Mouse (Mus musculus) left cerebral cortex, postnatal 36 days (tissue): ENCODE data around the gene Mrvi1. TPM values are rescaled to one million over a fixed set of nuclear protein-coding genes. Genes with fewer than 3 reads are reported as not detected.
A peak's percentile ranks its signal among the peaks of the same experiment; 100 is the strongest.
"Not testable (repeated sequence)": the region's sequence is repeated elsewhere in the genome, so short reads cannot be mapped to it uniquely, and the experiment has no call there.

Experiments used
- DNase-seq, 2 experiments: peaks; one replicate each; pipeline ENCODE4 v3.0.0; 2021 to 2022; ENCODE audit warnings: low spot score in 2 of 2, mixed read lengths in 1 of 2
- intact Hi-C: fragments of 180-260 bp; cut with DNase I; formaldehyde crosslinking; loops from one replicate; pipeline ENCODE4 v1.15.1; 2025
- total RNA-seq, 2 experiments: library from RNA; stranded (reverse); gene quantifications; 2 replicates each; pipeline ENCODE4 v1.2.3; 2021

Gene Mrvi1
- total RNA-seq, 2 experiments from 2014 or later = 2.7 to 3.2 TPM

GRCm38 (mm10) chr7:110903226-110903625 lies 79.0 kb downstream of the Mrvi1 start:
- no peak for DNase-seq
- intact Hi-C loops = no loop called here

DNA sequence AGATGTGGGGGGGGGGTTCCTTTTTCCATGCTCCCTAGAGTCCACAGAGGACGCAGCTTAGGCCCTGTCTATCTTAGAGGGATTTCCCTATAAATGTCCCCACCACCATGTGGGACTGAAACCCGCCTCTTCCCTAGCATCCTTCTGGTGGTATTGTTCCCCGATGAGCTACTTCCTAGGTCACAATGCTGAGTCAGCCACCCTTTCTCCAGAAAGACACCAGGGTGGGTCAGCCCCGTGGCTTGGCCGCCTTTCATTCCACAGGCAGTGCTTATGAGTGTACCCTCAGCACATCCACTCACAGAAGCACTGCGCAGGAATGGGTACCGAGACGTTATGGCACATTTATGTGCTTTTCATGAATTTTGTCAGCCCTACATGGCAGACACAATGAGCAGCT lies 85.1 kb downstream of the Mrvi1 start:
- intact Hi-C loops = no loop called here
- DNase-seq = no peak

- no peak for DNase-seq
- intact Hi-C loops = no loop called here
Measured at GRCm38 (mm10) chr7:110896453-110896852, 85.8 kb downstream of the Mrvi1 start.

DNA sequence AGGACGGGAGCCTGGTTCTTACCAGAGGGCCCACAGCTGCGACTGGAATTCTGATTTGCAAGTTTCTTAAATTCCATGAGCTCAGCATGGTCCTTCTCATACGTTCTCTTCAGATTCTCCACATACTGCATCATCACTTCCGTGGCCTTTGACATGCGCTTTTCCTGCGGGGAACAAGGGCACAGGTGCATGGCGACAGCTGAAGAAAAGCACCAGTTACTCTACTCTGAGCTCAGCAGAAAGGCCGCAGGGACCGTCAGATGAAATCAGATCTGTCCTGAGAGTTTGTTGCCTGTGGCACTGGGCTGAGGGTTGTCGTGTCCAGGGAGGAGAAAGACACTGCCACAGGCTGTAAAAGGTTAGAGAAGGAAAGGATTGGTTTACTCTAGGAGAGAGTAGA lies 86.5 kb downstream of the Mrvi1 start:
- DNase-seq, intact Hi-C loops: not testable (repeated sequence)

- DNase-seq = no peak
- intact Hi-C loops = no loop called here
Measured at GRCm38 (mm10) chr7:110894673-110895072, 87.6 kb downstream of the Mrvi1 start.

- intact Hi-C loops = no loop called here
- no peak for DNase-seq
Measured at GRCm38 (mm10) chr7:110893943-110894610, 88.2 kb downstream of the Mrvi1 start.

DNA sequence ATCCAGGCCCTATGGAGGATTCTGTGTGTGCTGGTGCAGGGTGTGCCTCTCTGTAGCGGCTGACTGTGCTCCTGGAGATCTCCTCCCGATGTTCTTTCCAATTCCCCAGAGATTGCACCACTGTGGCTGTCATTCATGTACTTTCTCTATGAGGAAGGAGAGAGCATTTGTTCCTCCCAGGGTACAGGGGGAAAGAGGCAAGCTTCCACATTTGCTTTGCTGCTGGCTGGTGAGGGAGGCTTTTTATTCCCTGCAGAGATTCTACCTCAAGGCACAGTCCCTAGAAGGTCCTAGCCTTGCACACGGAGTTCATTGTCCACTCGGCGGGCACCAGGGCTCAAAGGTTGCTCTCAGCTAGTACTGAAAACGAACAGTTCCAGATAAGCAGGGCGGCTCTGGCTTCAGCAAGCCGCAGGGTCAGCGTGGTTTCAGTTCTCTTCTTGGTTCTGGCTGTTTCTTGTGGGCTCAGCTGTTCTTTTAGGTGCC lies 90.7 kb downstream of the Mrvi1 start:
- DNase-seq = peak in 1 of 2 experiments; percentile 21
- intact Hi-C loops = no loop called here

- intact Hi-C loops = no loop called here
- DNase-seq = no peak
Measured at GRCm38 (mm10) chr7:110881746-110882333, 100.4 kb downstream of the Mrvi1 start.

DNA sequence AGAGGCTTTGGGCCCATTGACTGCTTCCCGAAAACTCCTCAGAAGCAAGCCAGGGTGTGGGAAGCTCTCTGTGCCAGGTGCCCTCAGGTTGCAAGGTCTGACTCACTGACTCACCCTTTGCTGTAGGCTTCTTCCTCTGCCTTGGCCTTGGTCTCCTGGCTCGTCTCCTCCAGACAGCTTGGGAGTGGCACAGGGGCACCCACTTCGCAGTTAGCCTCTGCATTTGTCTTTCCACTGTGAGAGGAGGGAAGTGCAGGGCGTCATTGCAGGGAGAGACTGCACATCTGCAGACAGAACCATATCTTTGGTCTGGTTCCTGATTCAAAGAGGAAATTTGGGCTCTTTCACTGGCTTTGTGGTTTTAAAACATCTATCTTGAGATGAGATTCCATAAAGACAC lies 104.2 kb downstream of the Mrvi1 start:
- DNase-seq = no peak
- intact Hi-C loops = no loop called here

GRCm38 (mm10) chr7:110876965-110877364 lies 105.3 kb downstream of the Mrvi1 start:
- intact Hi-C loops = no loop called here
- no peak for DNase-seq

DNA sequence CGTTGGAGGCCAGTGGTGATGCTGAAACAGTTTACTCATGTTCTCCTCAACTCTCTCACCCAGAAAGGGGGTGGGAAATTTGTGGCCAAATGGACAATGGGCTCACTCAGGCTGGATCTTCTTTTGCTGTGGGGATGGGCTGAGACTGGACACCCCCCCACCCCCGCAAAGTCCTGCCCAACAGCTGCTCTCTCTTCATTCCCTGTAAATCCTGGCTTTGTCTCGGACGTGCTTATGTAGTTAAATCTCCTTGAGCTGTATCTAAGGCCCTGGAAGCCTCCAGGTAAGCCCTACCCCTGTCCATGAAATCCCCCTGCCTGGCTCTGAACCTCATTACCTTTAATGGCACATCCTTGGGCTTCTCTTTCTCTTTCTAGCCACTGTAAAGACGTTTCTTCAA lies 113.5 kb downstream of the Mrvi1 start:
- intact Hi-C loops = no loop called here
- no peak for DNase-seq

- no peak for DNase-seq
- intact Hi-C loops = no loop called here
Measured at GRCm38 (mm10) chr7:110867116-110867515, 115.1 kb downstream of the Mrvi1 start.

DNA sequence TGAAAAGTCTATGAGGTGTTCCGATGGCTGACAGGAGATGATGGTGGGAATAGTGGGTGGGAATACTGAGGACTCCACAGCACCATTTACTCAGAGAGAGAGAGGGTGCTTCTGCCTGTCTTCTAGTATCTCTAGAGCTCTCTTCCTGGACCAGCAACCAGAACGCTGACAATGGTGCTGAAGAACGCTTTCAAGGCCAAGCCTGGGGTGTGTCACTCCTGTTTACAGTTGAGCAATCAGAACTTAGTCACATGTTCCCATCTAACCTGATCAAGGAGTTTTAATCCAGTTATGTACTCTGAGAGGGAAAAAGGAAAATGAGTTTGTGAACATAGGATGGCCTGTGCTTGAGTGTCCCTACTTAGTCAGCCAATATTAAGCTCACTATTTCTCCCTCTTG lies 116.2 kb downstream of the Mrvi1 start:
- intact Hi-C loops = no loop called here
- no peak for DNase-seq

DNA sequence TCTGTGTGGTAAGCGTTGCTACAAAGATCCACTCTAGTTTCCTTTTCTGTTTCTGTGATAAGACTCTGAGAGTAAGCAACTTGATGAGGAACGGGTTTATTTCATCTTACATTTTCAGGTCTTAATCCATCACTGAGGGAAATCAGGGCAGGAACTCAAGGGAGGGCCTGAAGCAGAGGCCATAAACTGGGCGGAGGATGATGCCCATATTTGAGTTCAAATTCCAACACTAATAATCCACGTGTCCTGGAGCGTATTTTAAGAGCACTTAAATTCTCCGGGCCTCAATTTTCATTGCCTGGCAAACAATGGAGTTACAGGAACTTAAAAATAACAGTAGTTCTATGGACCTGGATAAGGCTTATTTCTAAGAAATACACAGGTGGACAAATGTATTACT lies 116.7 kb downstream of the Mrvi1 start:
- intact Hi-C loops = no loop called here
- DNase-seq = no peak

DNA sequence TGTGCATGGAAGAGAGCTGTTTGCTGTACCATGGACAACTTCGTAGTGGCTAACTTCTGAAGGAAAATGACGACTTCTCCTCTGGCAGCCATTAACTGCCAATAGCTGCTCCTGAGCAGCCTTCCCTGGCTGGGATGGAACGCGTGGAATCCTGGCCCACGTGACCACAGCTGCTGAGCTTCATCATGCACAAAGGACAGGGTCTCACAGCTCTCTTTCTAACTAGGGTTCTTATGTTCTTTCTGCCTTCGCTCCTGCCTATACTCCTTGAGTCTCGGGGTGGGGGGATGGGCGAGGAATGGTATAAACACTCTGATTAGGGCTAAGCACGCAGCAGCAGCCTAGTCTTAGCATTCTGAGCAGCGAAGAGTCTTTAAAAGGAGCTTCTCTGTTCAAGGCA lies 117.2 kb downstream of the Mrvi1 start:
- DNase-seq = no peak
- intact Hi-C loops = no loop called here

DNA sequence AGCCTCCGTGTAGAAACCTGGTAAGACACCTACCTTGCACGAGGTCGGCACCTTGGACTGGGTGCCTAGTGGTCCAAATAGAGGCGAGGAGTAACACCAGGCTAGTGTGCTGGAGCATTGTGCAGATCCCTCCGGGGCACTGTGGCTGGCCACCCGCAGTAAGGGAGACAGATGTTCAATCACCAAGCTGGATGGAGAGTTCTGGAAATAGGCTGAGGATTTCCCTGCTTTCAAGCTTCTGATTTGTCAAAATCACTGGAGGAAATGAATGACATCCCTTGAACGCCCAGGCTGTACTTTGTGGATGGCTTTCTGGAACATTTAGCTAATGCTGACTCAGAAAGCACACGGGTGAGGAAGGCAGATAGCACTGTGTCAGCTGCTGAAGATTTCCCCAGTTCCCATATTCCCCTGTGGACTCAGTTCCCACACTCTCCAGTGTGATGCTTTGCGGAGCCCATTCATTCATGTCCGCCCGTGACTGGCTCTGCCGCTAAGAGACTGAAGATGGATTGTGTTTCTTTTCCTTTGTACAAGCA lies 119.4 kb downstream of the Mrvi1 start, which contains the start of gene Lyve1:
Gene Lyve1, minus strand, starts transcription at position 489 of the 539 bp plus-strand sequence.
- DNase-seq = no peak
- intact Hi-C loops = no loop called here

DNA sequence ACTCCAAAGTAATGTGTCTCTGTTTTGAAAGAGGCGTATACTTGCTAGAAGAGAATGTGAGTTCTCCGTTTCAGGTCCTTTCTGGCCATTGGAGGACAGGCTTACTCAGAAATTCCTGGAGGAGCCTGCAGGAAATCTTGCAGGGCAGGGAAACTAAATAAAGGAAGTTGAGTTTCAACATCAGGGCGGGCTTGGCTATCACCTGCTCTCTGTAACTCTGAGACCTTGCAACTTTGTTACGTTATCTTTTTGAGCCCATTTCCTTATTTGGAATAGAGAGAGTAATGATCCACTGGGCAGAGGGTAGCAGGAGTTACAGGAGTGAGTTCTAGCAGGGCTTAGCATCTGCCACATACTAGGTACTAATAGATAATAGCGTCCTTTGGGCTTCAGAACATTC lies 122.1 kb downstream of the Mrvi1 start:
- no peak for DNase-seq
- intact Hi-C loops = no loop called here

DNA sequence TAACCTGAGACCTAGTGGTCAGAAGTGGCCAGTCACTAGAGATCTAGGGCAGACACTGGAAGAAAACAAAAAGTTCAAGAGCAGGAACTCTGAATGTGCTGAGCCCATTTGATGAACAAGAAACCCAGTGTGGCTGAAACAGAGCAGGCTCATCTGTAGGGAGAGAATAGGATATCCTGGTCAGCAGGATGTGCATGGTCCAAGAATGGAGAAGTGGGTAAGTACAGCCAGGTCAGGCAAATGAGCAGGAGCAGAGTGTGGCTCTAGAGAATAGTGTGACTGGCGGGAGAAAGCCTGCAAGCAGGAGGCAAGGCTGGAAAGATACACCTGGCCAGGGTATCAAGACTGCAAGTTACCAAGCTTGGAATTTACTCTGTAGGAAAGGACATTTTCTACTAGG lies 126.7 kb downstream of the Mrvi1 start:
- intact Hi-C loops = no loop called here
- no peak for DNase-seq

DNA sequence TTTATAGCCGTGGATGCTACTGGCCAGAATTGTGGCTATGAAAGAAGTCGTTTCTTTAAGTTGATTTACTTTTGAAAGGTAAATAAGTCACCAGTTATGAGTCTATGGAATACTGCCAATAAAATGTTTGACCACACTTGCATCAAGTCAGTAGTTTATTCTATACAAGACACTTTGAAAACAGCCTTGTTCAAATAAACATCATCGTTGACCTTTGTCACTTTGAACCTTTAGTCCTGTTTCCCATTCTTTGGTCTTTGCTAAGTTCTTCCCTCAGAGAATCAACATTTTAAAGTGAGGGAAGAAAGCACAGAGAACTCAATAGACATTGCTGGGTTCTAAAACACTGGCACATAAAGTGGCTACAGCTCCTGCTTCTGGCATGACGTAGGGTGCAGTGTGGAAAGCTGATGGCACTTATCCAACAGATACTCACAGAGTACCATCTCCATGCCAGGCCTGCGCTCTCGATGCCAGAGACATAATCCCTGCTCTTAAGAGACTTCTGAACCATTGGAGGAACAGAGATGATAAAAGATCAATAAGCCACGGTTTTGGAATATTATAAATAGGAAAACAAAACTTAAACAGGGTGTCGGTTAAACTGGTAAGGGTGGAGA lies 127.2 kb downstream of the Mrvi1 start:
- DNase-seq = no peak
- intact Hi-C loops = no loop called here

DNA sequence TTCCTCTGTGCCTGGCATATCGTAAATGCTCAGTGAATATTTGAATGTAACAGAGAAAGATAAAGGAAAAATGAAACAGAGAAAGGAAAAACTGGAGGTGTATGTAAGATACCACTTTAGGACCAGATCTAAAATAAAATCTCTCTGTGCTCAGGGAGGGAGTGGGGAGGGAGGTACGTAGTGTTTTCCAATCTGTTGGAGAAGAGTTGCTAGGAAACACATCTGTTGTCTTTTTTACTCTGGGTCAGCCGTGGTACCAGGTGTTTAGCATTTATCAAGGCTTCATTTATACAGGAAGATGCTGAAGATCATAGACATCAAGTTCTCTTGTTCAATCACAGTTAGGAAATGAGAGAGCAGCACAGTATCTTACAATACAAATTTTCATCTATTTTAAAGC lies 127.7 kb downstream of the Mrvi1 start:
- DNase-seq = no peak
- intact Hi-C loops = no loop called here

- no peak for DNase-seq
- intact Hi-C loops = no loop called here
Measured at GRCm38 (mm10) chr7:110853611-110854010, 128.7 kb downstream of the Mrvi1 start.
